Mouse (Mus musculus): ENCODE data around the gene Olfr478. TPM values are rescaled to one million over a fixed set of nuclear protein-coding genes. Genes with fewer than 3 reads are reported as not detected.
"Not testable (repeated sequence)": the region's sequence is repeated elsewhere in the genome, so short reads cannot be mapped to it uniquely, and the experiment has no call there.

Gene Olfr478
- not detected in 2 replicates for polyA plus RNA-seq (2014; fragmentation: Nextera tagmentation; extraction: Ambion mirVana)

GRCm38 (mm10) chr7:108033889-108034288 is at the start of gene Olfr478:
TSS of gene Olfr478 (minus strand) at chr7:108033989.
- TF ChIP-seq CTCF (IDR thresholded peaks at IDR 0.05; ENCODE audit: low read depth), result no peak
- H3K27me3 ChIP-seq (ENCODE audit: insufficient read depth, low read length), result no peaks in the 10 kb centered on the region
- ATAC-seq (ENCODE audit: insufficient read depth), result no peak
- no peak for DNase-seq
- no peaks in the 10 kb centered on the region for H3K4me1 ChIP-seq (ENCODE audit: insufficient read depth)
- no peak within 1 kb of the TSS for H3K9ac ChIP-seq
- WGBS, result 68% methylated on average over 3 of the region's 3 CpGs
- H3K27ac ChIP-seq (ENCODE audit: low read depth), result no peak within 1 kb of the TSS
- no peak within 1 kb of the TSS for H3K4me3 ChIP-seq (ENCODE audit: low read depth, low read length)
- H3K4me2 ChIP-seq, result no peak within 1 kb of the TSS
- H3K36me3 ChIP-seq (ENCODE audit: insufficient read depth), result no peaks in the 10 kb centered on the region
- H3K9me3 ChIP-seq (ENCODE audit: low read depth, low read length), result no peaks in the 10 kb centered on the region; the same call in 1 of the 2 replicates

- no peak for ATAC-seq (ENCODE audit: insufficient read depth)
- DNase-seq, result no peak
- H3K36me3 ChIP-seq (ENCODE audit: insufficient read depth), result no peaks in the 10 kb centered on the region
- no peak within 1 kb of the TSS for H3K4me2 ChIP-seq
- H3K4me1 ChIP-seq (ENCODE audit: insufficient read depth), result no peaks in the 10 kb centered on the region
- H3K27ac ChIP-seq (ENCODE audit: low read depth), result no peak within 1 kb of the TSS
- H3K9me3 ChIP-seq (ENCODE audit: low read depth, low read length), result no peaks in the 10 kb centered on the region; the same call in 1 of the 2 replicates
- no peak within 1 kb of the TSS for H3K9ac ChIP-seq
- no peak within 1 kb of the TSS for H3K4me3 ChIP-seq (ENCODE audit: low read depth, low read length)
- no peaks in the 10 kb centered on the region for H3K27me3 ChIP-seq (ENCODE audit: insufficient read depth, low read length)
- TF ChIP-seq CTCF (IDR thresholded peaks at IDR 0.05; ENCODE audit: low read depth), result no peak
These were observed 45.8 kb upstream of the Olfr478 start, which contains the start of gene Olfr481 for GRCm38 (mm10) chr7:108079555-108079954. TSS of gene Olfr481 (plus strand) at chr7:108079855.

- Histone ChIP-seq H3K27me3 (ENCODE audit: insufficient read depth, low read length) (no peaks in the 10 kb centered on the region), H3K4me2 (no peak within 1 kb of the TSS), H3K9me3 (ENCODE audit: low read depth, low read length) (no peaks in the 10 kb centered on the region), H3K9ac (no peak within 1 kb of the TSS), H3K4me1 (ENCODE audit: insufficient read depth) (no peaks in the 10 kb centered on the region), H3K36me3 (ENCODE audit: insufficient read depth) (no peaks in the 10 kb centered on the region), H3K4me3 (ENCODE audit: low read depth, low read length) (no peak within 1 kb of the TSS), H3K27ac (ENCODE audit: low read depth) (no peak within 1 kb of the TSS)
- WGBS, result 73% methylated on average over 1 of the region's 1 CpGs
- DNase-seq (no peak), ATAC-seq (ENCODE audit: insufficient read depth) (no peak)
- no peak for TF ChIP-seq CTCF (IDR thresholded peaks at IDR 0.05; ENCODE audit: low read depth)
These were observed 33.5 kb upstream of the Olfr478 start, which contains the start of gene Olfr480 for GRCm38 (mm10) chr7:108067246-108067645. TSS of gene Olfr480 (minus strand) at chr7:108067346.

- no peak for TF ChIP-seq CTCF (IDR thresholded peaks at IDR 0.05; ENCODE audit: low read depth)
- DNase-seq, result no peak
- Histone ChIP-seq H3K4me2 (no peak within 1 kb of the TSS), H3K9me3 (ENCODE audit: low read depth, low read length) (no peaks in the 10 kb centered on the region), H3K9ac (no peak within 1 kb of the TSS), H3K27ac (ENCODE audit: low read depth) (no peak within 1 kb of the TSS), H3K4me3 (ENCODE audit: low read depth, low read length) (no peak within 1 kb of the TSS), H3K27me3 (ENCODE audit: insufficient read depth, low read length) (no peaks in the 10 kb centered on the region), H3K4me1 (ENCODE audit: insufficient read depth) (no peaks in the 10 kb centered on the region), H3K36me3 (ENCODE audit: insufficient read depth) (no peaks in the 10 kb centered on the region)
- no peak for ATAC-seq (ENCODE audit: insufficient read depth)
- 81% methylated on average over 2 of the region's 2 CpGs for WGBS
These were observed 16.6 kb upstream of the Olfr478 start, which contains the start of gene Olfr479 for GRCm38 (mm10) chr7:108050393-108050792. TSS of gene Olfr479 (plus strand) at chr7:108050693.

- DNase-seq; H3K36me3 ChIP-seq (ENCODE audit: insufficient read depth); H3K9me3 ChIP-seq (ENCODE audit: low read depth, low read length): not testable (repeated sequence)
These were observed 19.5 kb downstream of the Olfr478 start for GRCm38 (mm10) chr7:108014256-108014655.

GRCm38 (mm10) chr7:107986393-107986792 is 47.4 kb downstream of the Olfr478 start, which contains the start of gene Olfr477:
TSS of gene Olfr477 (plus strand) at chr7:107986693.
- no peak for TF ChIP-seq CTCF (IDR thresholded peaks at IDR 0.05; ENCODE audit: low read depth)
- no peak within 1 kb of the TSS for H3K4me3 ChIP-seq (ENCODE audit: low read depth, low read length)
- ATAC-seq (ENCODE audit: insufficient read depth), result no peak

More at GRCm38 (mm10) chr7:108014256-108014655, 19.5 kb downstream of the Olfr478 start:
- not testable (repeated sequence) for H3K9ac ChIP-seq; ATAC-seq (ENCODE audit: insufficient read depth); H3K4me1 ChIP-seq (ENCODE audit: insufficient read depth); H3K27me3 ChIP-seq (ENCODE audit: insufficient read depth, low read length); H3K27ac ChIP-seq (ENCODE audit: low read depth); H3K4me2 ChIP-seq; H3K4me3 ChIP-seq (ENCODE audit: low read depth, low read length)

More at GRCm38 (mm10) chr7:107986393-107986792, 47.4 kb downstream of the Olfr478 start, which contains the start of gene Olfr477:
- Histone ChIP-seq H3K27me3 (ENCODE audit: insufficient read depth, low read length) (no peaks in the 10 kb centered on the region), H3K9me3 (ENCODE audit: low read depth, low read length) (no peaks in the 10 kb centered on the region), H3K4me2 (no peak within 1 kb of the TSS), H3K4me1 (ENCODE audit: insufficient read depth) (no peaks in the 10 kb centered on the region), H3K36me3 (ENCODE audit: insufficient read depth) (no peaks in the 10 kb centered on the region), H3K27ac (ENCODE audit: low read depth) (no peak within 1 kb of the TSS), H3K9ac (no peak within 1 kb of the TSS)
- WGBS, result 73% methylated on average over 2 of the region's 2 CpGs
- DNase-seq, result no peak

Other genes starting within 250 kb of the Olfr478 start
- gene Ovch2, start 232.8 kb downstream of the Olfr478 start, polyA plus RNA-seq (2014; fragmentation: Nextera tagmentation; extraction: Ambion mirVana), result not detected in 2 replicates
- not detected in 2 replicates for gene Olfr467, start 221.7 kb downstream of the Olfr478 start, polyA plus RNA-seq (2014; fragmentation: Nextera tagmentation; extraction: Ambion mirVana)
- not detected in 2 replicates for gene Olfr469, start 208.4 kb downstream of the Olfr478 start, polyA plus RNA-seq (2014; fragmentation: Nextera tagmentation; extraction: Ambion mirVana)
- gene Olfr470, start 186.5 kb downstream of the Olfr478 start, polyA plus RNA-seq (2014; fragmentation: Nextera tagmentation; extraction: Ambion mirVana), result not detected in 2 replicates
- gene Olfr472, start 136.1 kb downstream of the Olfr478 start, polyA plus RNA-seq (2014; fragmentation: Nextera tagmentation; extraction: Ambion mirVana), result not detected in 2 replicates
- not detected in 2 replicates for gene Olfr473, start 103.5 kb downstream of the Olfr478 start, polyA plus RNA-seq (2014; fragmentation: Nextera tagmentation; extraction: Ambion mirVana)
- not detected in 2 replicates for gene Olfr474, start 79.3 kb downstream of the Olfr478 start, polyA plus RNA-seq (2014; fragmentation: Nextera tagmentation; extraction: Ambion mirVana)
- not detected in 2 replicates for gene Olfr476, start 69.2 kb downstream of the Olfr478 start, polyA plus RNA-seq (2014; fragmentation: Nextera tagmentation; extraction: Ambion mirVana)
- not detected in 2 replicates for gene Olfr477, start 47.3 kb downstream of the Olfr478 start, polyA plus RNA-seq (2014; fragmentation: Nextera tagmentation; extraction: Ambion mirVana)
- gene Olfr479, start 16.7 kb upstream of the Olfr478 start, polyA plus RNA-seq (2014; fragmentation: Nextera tagmentation; extraction: Ambion mirVana), result not detected in 2 replicates
- not detected in 2 replicates for gene Olfr480, start 33.4 kb upstream of the Olfr478 start, polyA plus RNA-seq (2014; fragmentation: Nextera tagmentation; extraction: Ambion mirVana)
- not detected in 2 replicates for gene Olfr481, start 45.9 kb upstream of the Olfr478 start, polyA plus RNA-seq (2014; fragmentation: Nextera tagmentation; extraction: Ambion mirVana)
- gene Olfr482, start 63.6 kb upstream of the Olfr478 start, polyA plus RNA-seq (2014; fragmentation: Nextera tagmentation; extraction: Ambion mirVana), result 0.09 and 0.16 TPM in 2 replicates
- gene Olfr483, start 66.9 kb upstream of the Olfr478 start, polyA plus RNA-seq (2014; fragmentation: Nextera tagmentation; extraction: Ambion mirVana), result not detected in 2 replicates
- gene Olfr484, start 93.5 kb upstream of the Olfr478 start, polyA plus RNA-seq (2014; fragmentation: Nextera tagmentation; extraction: Ambion mirVana), result not detected in 2 replicates
- not detected in 2 replicates for gene Olfr485, start 125.9 kb upstream of the Olfr478 start, polyA plus RNA-seq (2014; fragmentation: Nextera tagmentation; extraction: Ambion mirVana)
- gene Olfr486, start 138.8 kb upstream of the Olfr478 start, polyA plus RNA-seq (2014; fragmentation: Nextera tagmentation; extraction: Ambion mirVana), result not detected in 2 replicates
- not detected in 2 replicates for gene Olfr487, start 180.6 kb upstream of the Olfr478 start, polyA plus RNA-seq (2014; fragmentation: Nextera tagmentation; extraction: Ambion mirVana)
- gene Olfr488, start 224.4 kb upstream of the Olfr478 start, polyA plus RNA-seq (2014; fragmentation: Nextera tagmentation; extraction: Ambion mirVana), result not detected in 2 replicates

Data from lung, embryonic 14.5 days (tissue).